Mouse (Mus musculus) CD4-positive, CD25-positive, alpha-beta regulatory T cell, adult 4 months (primary cell): ENCODE measurements around the gene Gm47995. TPM values are rescaled to one million over a fixed set of nuclear protein-coding genes. Genes with fewer than 3 reads are reported as not detected.
"Not testable (repeated sequence)": the region's sequence is repeated elsewhere in the genome, so short reads cannot be mapped to it uniquely, and the experiment has no call there.

Source experiments
- ATAC-seq: one replicate; pipeline ENCODE4 v1.8.0; 2017
- polyA plus RNA-seq, 2 experiments: library from polyadenylated mRNA; unstranded; fragments of 100-300 nt; shearing (Covaris generic); gene quantifications; one replicate each; pipeline ENCODE4 v1.2.1; 2017

Gene Gm47995
- polyA plus RNA-seq, result not detected

- ATAC-seq, result not testable (repeated sequence)
Measured at GRCm38 (mm10) chr1:151198120-151198519, at the start of gene Gm47995. Gene Gm47995 (plus strand): TSS chr1:151198448.

GRCm38 (mm10) chr1:151150211-151150610 is 48.0 kb upstream of the Gm47995 start:
- no peak for ATAC-seq

- ATAC-seq, result no peak
Measured at GRCm38 (mm10) chr1:151151089-151151488, 47.2 kb upstream of the Gm47995 start.

GRCm38 (mm10) chr1:151153056-151153652 is 45.1 kb upstream of the Gm47995 start:
- ATAC-seq, result no peak

- ATAC-seq, result not testable (repeated sequence)
Measured at GRCm38 (mm10) chr1:151154131-151154530, 44.1 kb upstream of the Gm47995 start.

GRCm38 (mm10) chr1:151156129-151156528 is 42.1 kb upstream of the Gm47995 start:
- no peak for ATAC-seq

GRCm38 (mm10) chr1:151156777-151157632 is 41.2 kb upstream of the Gm47995 start:
- no peak for ATAC-seq

GRCm38 (mm10) chr1:151157963-151158856 is 40.0 kb upstream of the Gm47995 start:
- ATAC-seq, result no peak

- ATAC-seq, result no peak
Measured at GRCm38 (mm10) chr1:151158857-151159510, 39.3 kb upstream of the Gm47995 start.

- no peak for ATAC-seq
Measured at GRCm38 (mm10) chr1:151166031-151166430, 32.2 kb upstream of the Gm47995 start.

GRCm38 (mm10) chr1:151167297-151168047 is 30.8 kb upstream of the Gm47995 start:
- ATAC-seq, result no peak

GRCm38 (mm10) chr1:151168637-151169036 is 29.6 kb upstream of the Gm47995 start:
- ATAC-seq, result no peak

- no peak for ATAC-seq
Measured at GRCm38 (mm10) chr1:151171572-151172461, 26.4 kb upstream of the Gm47995 start.

- ATAC-seq, result peak; percentile 95
Measured at GRCm38 (mm10) chr1:151177030-151177936, 21.0 kb upstream of the Gm47995 start.

- ATAC-seq, result no peak
Measured at GRCm38 (mm10) chr1:151177937-151178271, 20.3 kb upstream of the Gm47995 start.

GRCm38 (mm10) chr1:151178505-151179083 is 19.7 kb upstream of the Gm47995 start:
- no peak for ATAC-seq

GRCm38 (mm10) chr1:151180167-151180566 is 18.1 kb upstream of the Gm47995 start:
- ATAC-seq, result no peak

GRCm38 (mm10) chr1:151182266-151182665 is 16.0 kb upstream of the Gm47995 start, which contains the start of gene Gm47985:
Gene Gm47985 (plus strand): TSS chr1:151182537.
- ATAC-seq, result not testable (repeated sequence)

GRCm38 (mm10) chr1:151186186-151186585 is 12.1 kb upstream of the Gm47995 start:
- not testable (repeated sequence) for ATAC-seq
